In the genomic region with DNA sequence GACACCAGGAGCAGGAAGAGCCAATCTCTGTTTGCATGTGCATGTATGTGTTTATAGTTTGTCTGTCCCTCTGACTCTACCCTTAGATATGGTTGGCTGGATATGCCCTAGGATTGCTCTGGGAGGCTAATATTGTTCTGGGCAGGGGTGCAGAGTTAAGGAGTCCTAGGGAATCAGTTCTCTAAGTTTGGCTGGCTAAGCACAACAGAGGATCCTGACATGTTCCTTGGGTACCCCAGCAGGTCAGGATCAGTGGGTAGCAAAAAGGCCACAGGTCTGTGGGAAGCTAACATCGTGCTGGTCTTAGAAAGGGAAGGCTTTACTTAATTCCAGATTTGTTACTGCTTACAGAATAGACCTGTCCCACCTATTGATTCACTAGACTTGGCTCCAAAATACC, we compare ENCODE assay signal across 1 mouse cellular context.
TF ChIP-seq lines count a peak whose summit lies in the region.

No protein-coding gene starts in this region.

TF ChIP-seq in CH12.LX, 34 proteins besides CTCF, POLR2A, EP300 and RAD21:
- no peak for TF ChIP-seq MXI1 (IDR thresholded peaks at IDR 0.05; ENCODE audit: low read depth, low read length)
- 0 out of 2 replicates have a peak, but pooled peaks have one; percentile 18 for TF ChIP-seq CHD2 (IDR thresholded peaks at IDR 0.05; ENCODE audit: low read length)
- no peak for TF ChIP-seq ZKSCAN1 (IDR thresholded peaks at IDR 0.05; ENCODE audit: borderline replicate concordance, low read depth, low read length)
- no peak for TF ChIP-seq RCOR1 (conservative IDR thresholded peaks at IDR 0.05; ENCODE audit: low read depth, low read length)
- TF ChIP-seq USF2 (conservative IDR thresholded peaks at IDR 0.05; ENCODE audit: low read depth, low read length) = no peak
- no peak for TF ChIP-seq ZNF384 (IDR thresholded peaks at IDR 0.05; ENCODE audit: low read depth, low read length)
- no peak for TF ChIP-seq MEF2A (IDR thresholded peaks at IDR 0.05; ENCODE audit: borderline replicate concordance, low read depth, low read length)
- TF ChIP-seq UBTF (IDR thresholded peaks at IDR 0.05; ENCODE audit: low read depth, low read length) = no peak
